Mouse (Mus musculus) heart, adult 2 months (tissue): ENCODE results near the gene Plekhg3.

Experiments used
- CTCF ChIP-seq: fragments of 200-600 bp; IDR thresholded peaks from 2 replicates; pipeline ENCODE4 v1.8.1; 2022; ENCODE audit warnings: antibody characterized with exemption, mild to moderate bottlenecking, moderate library complexity
- EP300 ChIP-seq: fragments of 200-500 bp; IDR thresholded peaks from 2 replicates; pipeline ENCODE4 v1.6.1; 2011; ENCODE audit warnings: low read depth, low read length, control low read depth; ENCODE audit not compliant: insufficient read depth

- TF ChIP-seq CTCF (no peak), EP300 (no peak)
Measured at GRCm38 (mm10) chr12:76507791-76508190, 22.9 kb upstream of the Plekhg3 start.
